ENCODE assay signal across 7 mouse cellular contexts in genomic region chr9:28197631-28198030, GRCm38 (mm10).
DNase-seq lines count a peak whose midpoint lies in the region; ATAC-seq lines count a peak whose summit lies in the region.

No protein-coding gene starts in this region.

- no peaks in the 10 kb centered on the region for H3K9me3 ChIP-seq in midbrain, embryonic 12.5 days

- peak; percentile 62 to 65; a peak in 3 of 4 replicates for ATAC-seq in hematopoietic stem cell, adult 5-6 weeks (replicated peaks in 1 of 2; ENCODE audit: insufficient read depth in 1 of 2, low FRiP score in 2 of 2, low TSS enrichment in 1 of 2, low read depth in 1 of 2, poor library complexity in 2 of 2, severe bottlenecking in 2 of 2)
- 0 out of 2 replicates have a peak, but pooled peaks have one; percentile 54 for ATAC-seq in midbrain, embryonic 12.5 days (ENCODE audit: low FRiP score, low read depth)

- no peak overlapping the region for H3K4me3 ChIP-seq in midbrain, embryonic 12.5 days

- H3K4me2 ChIP-seq in midbrain, embryonic 12.5 days (replicated peaks): no peak overlapping the region

- H3K36me3 ChIP-seq in midbrain, embryonic 12.5 days: no peaks in the 10 kb centered on the region

- H3K27me3 ChIP-seq in midbrain, embryonic 12.5 days: no peaks in the 10 kb centered on the region

- DNase-seq in 416B (ENCODE audit: low read depth): peak; percentile 5
- DNase-seq in Muller cell, postnatal 12 days (ENCODE audit: inconsistent ontology term): peak; percentile 34
- DNase-seq in embryo, embryonic 10 days (ENCODE audit: low spot score): peak; percentile 52
- peak; percentile 71 to 72 for DNase-seq in left cerebral cortex, adult 18-20 months (ENCODE audit: low spot score in 2 of 2)
- DNase-seq in telencephalon, adult 2 months (ENCODE audit: low read depth, low spot score): peak; percentile 38

- H3K9ac ChIP-seq in midbrain, embryonic 12.5 days (replicated peaks): no peak overlapping the region

- WGBS in midbrain, embryonic 12.5 days: 49% methylated on average over 3 of the region's 3 CpGs

- no peak overlapping the region for H3K27ac ChIP-seq in midbrain, embryonic 12.5 days (replicated peaks)

- no peaks in the 10 kb centered on the region for H3K4me1 ChIP-seq in midbrain, embryonic 12.5 days

Comparison
In these comparisons a context has a peak if more than half of its experiments do, and no peak if none do; other contexts are left out.
1. DNase-seq: peak in every context shown above with its lines; median percentile 72 in left cerebral cortex, adult 18-20 months; 52 in embryo, embryonic 10 days; 38 in telencephalon, adult 2 months; 34 in Muller cell, postnatal 12 days; 5 in 416B.